In genomic region chr4:136284891-136285290, GRCm38 (mm10) we compare ENCODE assay signal across 1 mouse cellular context.
TF ChIP-seq lines count a peak whose summit lies in the region.

No protein-coding gene starts in this region.

TF ChIP-seq in CH12.LX, 34 proteins besides CTCF, POLR2A, EP300 and RAD21 (continued from another document):
- TF ChIP-seq ZC3H11A (IDR thresholded peaks at IDR 0.05; ENCODE audit: low read depth, low read length) (no peak), NELFE (IDR thresholded peaks at IDR 0.05; ENCODE audit: low read depth, low read length) (no peak)
